Mouse (Mus musculus): Measurements from ENCODE around the gene H2al1b.

The H2al1b gene

GRCm38 (mm10) chrX:11345762-11346161, 43.5 kb downstream of the H2al1b start:
- no peak for DNase-seq (ENCODE audit: low read depth in 2 of 2, low spot score in 2 of 2)

GRCm38 (mm10) chrX:11346756-11347155, 44.5 kb downstream of the H2al1b start:
- no peak for DNase-seq (ENCODE audit: low read depth in 2 of 2, low spot score in 2 of 2)

All from CD8-positive naive resting alpha-beta T cell, adult 2 months (primary cell).